Mouse (Mus musculus): ENCODE results near the gene Plekha4. TPM values are rescaled to one million over a fixed set of nuclear protein-coding genes. Genes with fewer than 3 reads are reported as not detected.

Gene Plekha4
- polyA plus RNA-seq, 1 experiment from 2014 or later = 0.53 TPM

DNA sequence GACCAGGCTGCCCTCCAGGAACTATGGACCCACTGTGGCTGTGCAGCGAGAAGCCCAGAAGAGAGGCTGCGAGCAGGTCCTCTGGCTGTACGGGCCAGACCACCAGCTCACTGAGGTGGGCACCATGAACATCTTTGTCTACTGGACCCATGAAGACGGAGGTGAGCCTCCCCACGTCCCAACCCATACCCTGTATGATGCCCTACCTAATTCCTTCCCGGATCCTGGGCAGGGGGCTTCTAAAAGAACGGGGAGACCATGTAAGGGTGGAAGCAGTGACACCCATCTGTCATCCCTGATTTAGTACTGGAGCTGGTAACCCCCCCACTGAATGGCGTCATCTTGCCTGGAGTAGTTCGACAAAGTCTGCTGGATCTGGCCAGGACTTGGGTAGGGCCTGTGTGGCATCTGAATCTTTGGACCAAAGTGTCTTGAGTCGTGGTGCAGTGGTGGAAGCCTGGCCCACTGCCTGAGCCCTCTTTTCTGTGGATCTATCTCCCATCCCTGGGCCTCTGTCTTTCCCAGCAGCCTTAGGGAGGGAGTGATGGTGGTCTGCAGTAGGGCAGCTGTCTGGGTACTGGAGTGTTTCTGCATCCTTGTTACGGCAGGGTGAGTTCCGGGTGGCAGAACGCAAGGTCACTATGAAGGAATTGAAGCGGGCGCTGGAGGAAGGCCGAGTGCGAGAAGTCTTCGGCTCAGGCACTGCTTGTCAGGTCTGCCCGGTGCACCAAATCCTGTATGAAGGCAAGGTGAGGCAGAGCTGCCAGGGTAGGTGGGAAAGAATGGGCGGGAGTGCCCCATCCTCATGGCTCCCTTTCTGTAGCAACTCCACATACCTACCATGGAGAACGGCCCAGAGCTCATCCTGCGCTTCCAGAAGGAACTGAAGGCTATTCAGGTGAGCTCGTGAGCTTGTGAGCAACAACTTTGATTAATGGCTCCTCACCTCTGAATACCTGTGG, 61.8 kb downstream of the Plekha4 start:
- Histone ChIP-seq H3K27me3 (ENCODE audit: control insufficient read depth, insufficient read depth, low read length) (no peaks in the 10 kb centered on the region), H3K9me3 (ENCODE audit: control insufficient read depth, low read length) (no peaks in the 10 kb centered on the region), H3K9ac (replicated peaks; ENCODE audit: low read length) (no peak overlapping the region), H3K4me1 (ENCODE audit: control insufficient read depth, insufficient read depth, low read length) (no peaks in the 10 kb centered on the region), H3K27ac (replicated peaks; ENCODE audit: low read depth, low read length) (no peak overlapping the region), H3K4me2 (ENCODE audit: low read length) (peak overlapping the region; percentile 59; the same call in 1 of the 2 replicates), H3K36me3 (ENCODE audit: control insufficient read depth, insufficient read depth, low read length) (peaks cover 16% of the 10 kb centered on the region; the same call in 1 of the 2 replicates), H3K4me3 (replicated peaks; ENCODE audit: low read depth, low read length) (no peak overlapping the region)
- WGBS = 96% methylated on average over 23 of the region's 23 CpGs
- ATAC-seq (ENCODE audit: low FRiP score, low TSS enrichment) (no peak), DNase-seq (no peak)

DNA sequence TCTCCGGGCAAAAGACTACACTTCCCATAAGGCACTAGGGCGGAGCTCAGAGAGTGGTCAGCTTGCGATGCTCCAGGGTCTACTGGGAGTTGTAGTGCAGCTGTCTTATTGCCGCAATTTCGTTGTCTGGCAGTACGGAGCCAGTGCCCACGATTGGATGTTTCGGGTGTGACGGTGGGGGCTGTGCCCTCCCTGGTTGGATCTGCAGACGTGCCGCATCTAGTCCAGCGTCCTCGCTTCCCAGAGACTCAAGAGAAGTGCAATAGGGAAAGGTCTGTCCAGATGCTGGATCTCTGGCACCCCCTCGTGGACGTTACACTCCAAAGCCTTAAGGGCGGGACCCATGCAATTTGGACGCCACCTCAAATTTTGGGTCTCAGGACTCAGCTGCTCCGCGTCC, 63.0 kb downstream of the Plekha4 start:
- peak overlapping the region; percentile 44; the same call in 1 of the 2 replicates for H3K9ac ChIP-seq (replicated peaks; ENCODE audit: low read length)
- H3K4me3 ChIP-seq (replicated peaks; ENCODE audit: low read depth, low read length) = peak overlapping the region; percentile 36
- DNase-seq (peak; percentile 96), ATAC-seq (ENCODE audit: low FRiP score, low TSS enrichment) (peak; percentile 98)
- peaks cover 14% of the 10 kb centered on the region; the same call in 1 of the 2 replicates for H3K36me3 ChIP-seq (ENCODE audit: control insufficient read depth, insufficient read depth, low read length)
- no peaks in the 10 kb centered on the region for H3K4me1 ChIP-seq (ENCODE audit: control insufficient read depth, insufficient read depth, low read length)
- H3K27me3 ChIP-seq (ENCODE audit: control insufficient read depth, insufficient read depth, low read length) = no peaks in the 10 kb centered on the region
- H3K27ac ChIP-seq (replicated peaks; ENCODE audit: low read depth, low read length) = peak overlapping the region; percentile 65
- peak overlapping the region; percentile 59 for H3K4me2 ChIP-seq (ENCODE audit: low read length)
- no peaks in the 10 kb centered on the region for H3K9me3 ChIP-seq (ENCODE audit: control insufficient read depth, low read length)
- 5% methylated on average over 19 of the region's 19 CpGs for WGBS

DNA sequence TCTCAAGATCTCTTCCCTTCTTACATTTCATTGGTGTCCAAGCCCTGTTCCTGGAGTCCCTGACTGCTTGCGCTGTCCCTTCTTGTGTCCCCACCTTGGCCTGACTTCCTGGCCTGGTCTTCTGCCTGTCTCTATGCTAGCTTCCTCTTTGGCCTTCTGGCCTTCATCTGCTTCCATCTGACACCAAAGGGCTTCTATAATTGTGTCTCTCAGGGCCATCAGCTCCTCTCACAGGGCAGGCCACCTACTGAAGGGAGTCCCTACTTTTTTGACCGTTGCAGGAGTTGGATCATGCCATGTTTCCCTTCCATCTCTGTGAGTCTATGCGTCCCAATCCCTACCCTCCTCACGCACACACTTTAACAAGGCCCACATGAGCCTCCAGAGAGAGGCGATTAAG, 63.8 kb downstream of the Plekha4 start:
- Histone ChIP-seq H3K27ac (replicated peaks; ENCODE audit: low read depth, low read length) (no peak overlapping the region), H3K4me3 (replicated peaks; ENCODE audit: low read depth, low read length) (no peak overlapping the region), H3K9ac (replicated peaks; ENCODE audit: low read length) (no peak overlapping the region), H3K4me2 (ENCODE audit: low read length) (no peak overlapping the region), H3K27me3 (ENCODE audit: control insufficient read depth, insufficient read depth, low read length) (no peaks in the 10 kb centered on the region), H3K36me3 (ENCODE audit: control insufficient read depth, insufficient read depth, low read length) (0 out of 2 replicates have a peak, but pooled peaks cover 12% of the 10 kb centered on the region), H3K9me3 (ENCODE audit: control insufficient read depth, low read length) (no peaks in the 10 kb centered on the region), H3K4me1 (ENCODE audit: control insufficient read depth, insufficient read depth, low read length) (no peaks in the 10 kb centered on the region)
- ATAC-seq (ENCODE audit: low FRiP score, low TSS enrichment) (no peak), DNase-seq (no peak)
- 95% methylated on average over 5 of the region's 5 CpGs for WGBS

DNA sequence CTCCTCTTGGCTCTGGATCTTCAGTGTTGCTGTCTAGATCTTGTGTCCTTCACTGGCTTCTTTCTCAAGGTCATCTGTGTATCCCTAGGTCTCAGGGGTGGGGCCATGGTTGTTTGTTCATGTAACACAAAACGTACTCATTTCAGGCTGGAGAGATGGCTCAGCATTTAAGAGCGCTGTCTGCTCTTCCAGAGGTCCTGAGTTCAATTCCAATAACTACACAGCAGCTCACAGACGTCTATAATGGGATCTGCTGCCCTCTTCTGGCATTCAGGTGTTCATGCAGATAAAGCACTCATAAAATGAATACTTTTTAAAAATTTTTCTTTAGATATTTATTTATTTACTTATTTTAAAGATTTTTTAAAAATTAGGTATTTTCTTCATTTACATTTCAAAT, 64.7 kb downstream of the Plekha4 start:
- 63% methylated on average over 3 of the region's 3 CpGs for WGBS
- Histone ChIP-seq H3K4me3 (replicated peaks; ENCODE audit: low read depth, low read length) (no peak overlapping the region), H3K27me3 (ENCODE audit: control insufficient read depth, insufficient read depth, low read length) (no peaks in the 10 kb centered on the region), H3K9me3 (ENCODE audit: control insufficient read depth, low read length) (no peaks in the 10 kb centered on the region), H3K9ac (replicated peaks; ENCODE audit: low read length) (no peak overlapping the region), H3K4me1 (ENCODE audit: control insufficient read depth, insufficient read depth, low read length) (no peaks in the 10 kb centered on the region), H3K27ac (replicated peaks; ENCODE audit: low read depth, low read length) (no peak overlapping the region), H3K36me3 (ENCODE audit: control insufficient read depth, insufficient read depth, low read length) (0 out of 2 replicates have a peak, but pooled peaks cover 2% of the 10 kb centered on the region), H3K4me2 (ENCODE audit: low read length) (no peak overlapping the region)
- ATAC-seq (ENCODE audit: low FRiP score, low TSS enrichment) (no peak), DNase-seq (peak; percentile 31)

DNA sequence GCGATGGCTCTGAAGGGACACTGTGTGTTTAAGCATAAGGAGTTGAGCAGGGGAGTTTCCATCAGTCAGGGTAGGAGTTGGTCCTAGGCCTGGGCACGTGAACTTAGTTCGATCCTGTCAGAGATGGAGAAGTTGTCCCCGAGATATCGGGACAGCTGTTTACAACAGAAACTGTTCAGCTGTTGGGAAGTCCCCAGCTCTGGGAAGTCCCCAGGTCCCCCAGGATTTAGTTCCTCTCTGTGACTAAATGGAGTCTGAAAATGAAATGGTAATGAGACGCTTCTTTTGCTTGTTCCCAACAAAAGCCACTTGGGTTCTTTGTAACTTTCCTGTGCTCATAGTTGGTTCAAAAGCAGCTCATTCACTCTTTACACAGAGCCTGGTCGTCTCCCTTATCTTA, 65.8 kb downstream of the Plekha4 start:
- H3K4me3 ChIP-seq (replicated peaks; ENCODE audit: low read depth, low read length) = no peak overlapping the region
- no peak overlapping the region for H3K4me2 ChIP-seq (ENCODE audit: low read length)
- ATAC-seq (ENCODE audit: low FRiP score, low TSS enrichment) = no peak
- H3K4me1 ChIP-seq (ENCODE audit: control insufficient read depth, insufficient read depth, low read length) = no peaks in the 10 kb centered on the region
- H3K36me3 ChIP-seq (ENCODE audit: control insufficient read depth, insufficient read depth, low read length) = no peaks in the 10 kb centered on the region
- 75% methylated on average over 7 of the region's 7 CpGs for WGBS
- no peaks in the 10 kb centered on the region for H3K9me3 ChIP-seq (ENCODE audit: control insufficient read depth, low read length)
- H3K27me3 ChIP-seq (ENCODE audit: control insufficient read depth, insufficient read depth, low read length) = no peaks in the 10 kb centered on the region
- no peak overlapping the region for H3K9ac ChIP-seq (replicated peaks; ENCODE audit: low read length)
- no peak for DNase-seq
- H3K27ac ChIP-seq (replicated peaks; ENCODE audit: low read depth, low read length) = no peak overlapping the region

DNA sequence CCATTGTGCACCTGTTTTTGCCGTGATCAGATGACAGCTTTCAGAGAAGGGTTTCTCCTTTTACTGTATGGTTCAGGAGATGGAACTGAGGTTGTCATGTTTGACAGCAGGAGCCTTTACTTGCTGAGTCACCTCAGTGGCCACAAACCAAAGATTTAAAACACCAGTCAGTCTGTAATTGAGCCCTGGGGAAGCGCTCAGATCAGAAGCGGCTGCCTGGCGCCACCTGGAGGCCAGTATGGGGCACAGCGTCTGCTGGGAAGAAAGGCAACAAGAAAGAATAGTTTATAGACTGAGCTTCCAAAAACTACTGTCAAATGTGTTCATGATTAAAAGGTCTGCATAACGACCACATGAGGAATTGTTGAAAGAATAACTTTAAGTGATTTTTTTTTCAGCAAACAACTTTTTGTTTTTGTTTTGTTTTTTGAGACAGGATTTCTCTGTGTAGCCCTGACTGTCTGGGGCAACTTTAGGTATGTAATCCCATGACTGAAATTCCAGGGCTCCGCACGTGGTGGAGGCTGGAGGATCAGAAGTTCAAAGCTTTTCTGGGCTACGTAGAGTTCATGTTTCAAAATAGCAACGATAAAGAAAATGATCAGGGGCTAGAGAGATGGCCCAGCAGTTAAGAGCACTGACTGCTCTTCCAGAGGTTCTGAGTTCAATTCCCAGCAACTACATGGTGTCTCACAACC, 67.1 kb downstream of the Plekha4 start:
- 24% methylated on average over 10 of the region's 10 CpGs for WGBS
- no peak overlapping the region for H3K9ac ChIP-seq (replicated peaks; ENCODE audit: low read length)
- ATAC-seq (ENCODE audit: low FRiP score, low TSS enrichment) = no peak

DNA sequence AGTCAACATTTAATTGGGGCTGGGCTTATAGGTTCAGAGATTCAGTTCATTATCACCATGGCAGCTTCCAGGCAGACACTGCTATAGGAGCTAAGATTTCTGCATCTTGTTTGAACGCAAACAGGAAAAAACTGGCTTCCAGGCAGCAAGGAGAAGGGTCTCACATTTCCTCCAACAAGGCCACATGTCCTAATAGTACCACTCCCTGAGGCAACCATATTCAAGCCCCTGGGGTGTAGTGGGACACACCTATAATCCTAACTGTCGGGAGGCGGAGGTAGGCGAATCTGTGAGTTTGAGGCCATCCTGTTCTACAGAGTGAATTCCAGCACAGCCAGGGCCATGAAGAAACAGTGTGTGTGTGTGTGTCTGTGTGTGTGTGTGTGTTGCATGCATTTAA, 69.0 kb downstream of the Plekha4 start:
- DNase-seq (no peak), ATAC-seq (ENCODE audit: low FRiP score, low TSS enrichment) (no peak)
- WGBS = 86% methylated on average over 4 of the region's 4 CpGs
- no peak overlapping the region for H3K27ac ChIP-seq (replicated peaks; ENCODE audit: low read depth, low read length)
- H3K4me2 ChIP-seq (ENCODE audit: low read length) = no peak overlapping the region
- no peaks in the 10 kb centered on the region for H3K36me3 ChIP-seq (ENCODE audit: control insufficient read depth, insufficient read depth, low read length)
- no peaks in the 10 kb centered on the region for H3K27me3 ChIP-seq (ENCODE audit: control insufficient read depth, insufficient read depth, low read length)
- H3K4me3 ChIP-seq (replicated peaks; ENCODE audit: low read depth, low read length) = no peak overlapping the region
- H3K9me3 ChIP-seq (ENCODE audit: control insufficient read depth, low read length) = no peaks in the 10 kb centered on the region
- H3K4me1 ChIP-seq (ENCODE audit: control insufficient read depth, insufficient read depth, low read length) = no peaks in the 10 kb centered on the region
- no peak overlapping the region for H3K9ac ChIP-seq (replicated peaks; ENCODE audit: low read length)

More for the DNA sequence above, 67.1 kb downstream of the Plekha4 start:
- peak; percentile 84 for DNase-seq
- Histone ChIP-seq H3K4me2 (ENCODE audit: low read length) (no peak overlapping the region), H3K4me1 (ENCODE audit: control insufficient read depth, insufficient read depth, low read length) (no peaks in the 10 kb centered on the region), H3K27me3 (ENCODE audit: control insufficient read depth, insufficient read depth, low read length) (no peaks in the 10 kb centered on the region), H3K27ac (replicated peaks; ENCODE audit: low read depth, low read length) (no peak overlapping the region), H3K4me3 (replicated peaks; ENCODE audit: low read depth, low read length) (no peak overlapping the region), H3K36me3 (ENCODE audit: control insufficient read depth, insufficient read depth, low read length) (no peaks in the 10 kb centered on the region), H3K9me3 (ENCODE audit: control insufficient read depth, low read length) (no peaks in the 10 kb centered on the region)

DNA sequence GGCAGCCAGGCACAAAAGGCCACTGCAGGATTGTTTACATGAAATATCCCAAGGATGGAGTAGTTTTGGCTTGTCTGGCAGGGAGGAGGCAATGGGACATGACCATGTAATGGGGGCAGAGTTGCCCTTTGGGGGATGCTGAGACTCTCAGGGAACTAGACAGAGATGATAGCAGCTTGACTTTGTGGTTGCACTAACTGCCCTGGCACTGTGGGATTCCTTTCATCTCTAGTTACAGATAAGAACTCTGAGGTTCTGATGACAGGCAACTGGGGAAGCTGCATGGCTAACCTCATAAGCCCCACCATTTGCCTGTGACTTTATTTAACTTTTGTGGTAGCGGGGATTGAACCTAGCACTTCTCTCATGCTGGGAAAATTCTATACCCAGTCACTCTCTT, 70.0 kb downstream of the Plekha4 start:
- Histone ChIP-seq H3K27ac (replicated peaks; ENCODE audit: low read depth, low read length) (no peak overlapping the region), H3K27me3 (ENCODE audit: control insufficient read depth, insufficient read depth, low read length) (no peaks in the 10 kb centered on the region), H3K36me3 (ENCODE audit: control insufficient read depth, insufficient read depth, low read length) (no peaks in the 10 kb centered on the region), H3K4me3 (replicated peaks; ENCODE audit: low read depth, low read length) (no peak overlapping the region), H3K4me2 (ENCODE audit: low read length) (no peak overlapping the region), H3K9ac (replicated peaks; ENCODE audit: low read length) (no peak overlapping the region), H3K9me3 (ENCODE audit: control insufficient read depth, low read length) (no peaks in the 10 kb centered on the region), H3K4me1 (ENCODE audit: control insufficient read depth, insufficient read depth, low read length) (no peaks in the 10 kb centered on the region)
- ATAC-seq (ENCODE audit: low FRiP score, low TSS enrichment) (no peak), DNase-seq (no peak)
- 85% methylated on average over 1 of the region's 1 CpGs for WGBS
